Comparison of ENCODE assay signal across 11 mouse cellular contexts in the genomic region with DNA sequence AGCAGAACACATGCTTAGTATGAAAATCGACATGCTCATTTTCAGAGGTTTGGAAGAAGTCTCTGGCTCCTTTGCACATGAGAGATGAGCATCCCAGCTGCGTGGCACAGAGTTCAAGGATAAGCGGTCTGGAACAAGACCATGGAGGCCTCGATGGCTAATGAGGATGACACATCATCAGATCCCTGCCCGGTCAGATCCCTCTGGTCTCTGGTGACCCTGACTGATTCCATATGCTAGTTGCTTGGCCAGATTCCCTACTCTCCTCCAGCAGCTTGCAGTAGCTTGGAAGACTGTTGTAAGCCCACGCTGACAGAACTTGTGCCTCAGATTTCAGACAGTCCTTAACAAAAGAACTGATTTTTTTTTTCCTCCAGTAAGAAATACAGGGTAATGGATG. TPM values are rescaled to one million over a fixed set of nuclear protein-coding genes. Genes with fewer than 3 reads are reported as not detected.
A peak's percentile ranks its signal among the peaks of the same experiment; 100 is the strongest.
DNase-seq lines count a peak whose midpoint lies in the region; ATAC-seq lines count a peak whose summit lies in the region.
"Had no signal": no experiment of that assay in that cellular context is flagged by ENCODE, and none has a peak within 500 bp of the region (broad histone marks: within the 10 kb centered on the region; RNA-seq: fewer than 3 reads in every experiment).

No protein-coding gene starts in this region.

- H3K9me3 ChIP-seq in kidney, embryonic 15.5 days (replicated peaks), result no peaks in the 10 kb centered on the region

- no peak overlapping the region for H3K9ac ChIP-seq in kidney, embryonic 15.5 days

- DNase-seq in adrenal gland, adult 2 months, result peak; percentile 70
- no peak for DNase-seq in adrenal gland, postnatal 4 days (ENCODE audit: low spot score in 2 of 2)
- peak; percentile 56 to 63 for DNase-seq in kidney, postnatal 4 days
- DNase-seq in gastrocnemius, postnatal 25 days, result peak; percentile 56
- DNase-seq in lung, postnatal 4 days, result peak; percentile 77 to 88
- DNase-seq in spleen, postnatal 10 days (ENCODE audit: low spot score in 2 of 2), result no peak
- no peak for DNase-seq in c-Kit-positive CD71-positive TER-119-positive erythroid progenitor cells, embryonic 14.5 days (ENCODE audit: low spot score)
- DNase-seq: kidney, postnatal 25 days had no signal

- no peaks in the 10 kb centered on the region for H3K36me3 ChIP-seq in kidney, embryonic 15.5 days

- H3K4me2 ChIP-seq in kidney, embryonic 15.5 days, result no peak overlapping the region

- no peaks in the 10 kb centered on the region for H3K4me1 ChIP-seq in kidney, embryonic 15.5 days

- ATAC-seq in kidney, embryonic 15.5 days (replicated peaks; ENCODE audit: low FRiP score), result no peak

- H3K27me3 ChIP-seq in kidney, embryonic 15.5 days, result no peaks in the 10 kb centered on the region

- no peak overlapping the region for H3K27ac ChIP-seq in kidney, embryonic 15.5 days

- WGBS in kidney, embryonic 15.5 days, result 69% methylated on average over 6 of the region's 6 CpGs

- no peak overlapping the region for H3K4me3 ChIP-seq in kidney, embryonic 15.5 days (replicated peaks)

RNA-seq across cellular contexts. Expression of gene Fgg, which starts 26.7 kb away (rescaled TPM):
- 10 to 100 TPM in 1 of 2 experiments, under 1 TPM in 1; 0.38 to 10.9 TPM for total RNA-seq in adrenal gland, adult 2 months (2021)
- polyA plus RNA-seq in adrenal gland, adult 2 months (2012; rRNA removed), result 0.63 TPM in 1 of 2 replicates, not detected in the other
- 100 to 1,000 TPM in 1 of 2 experiments, 1 to 10 TPM in 1; 7.6 to 283 TPM for total RNA-seq in adrenal gland, postnatal 4 days (2021)
- 4.0 and 8.8 TPM in 2 replicates for polyA plus RNA-seq in kidney, embryonic 15.5 days (2015; fragmentation: Nextera tagmentation; extraction: Ambion mirVana)
- not detected for total RNA-seq in gastrocnemius, postnatal 25 days (2021)
- total RNA-seq: common myeloid progenitor, adult 5-6 weeks; neutrophil, adult 5-6 weeks had no signal

RNA-seq across cellular contexts. Expression of gene Fga, which starts 45.1 kb away (rescaled TPM):
- total RNA-seq in adrenal gland, adult 2 months (2021), result 10 to 100 TPM in 1 of 2 experiments, under 1 TPM in 1; 0.66 to 13.3 TPM
- polyA plus RNA-seq in adrenal gland, adult 2 months (2012; rRNA removed), result 0.12 TPM in 1 of 2 replicates, not detected in the other
- 100 to 1,000 TPM in 1 of 2 experiments, 1 to 10 TPM in 1; 8.3 to 344 TPM for total RNA-seq in adrenal gland, postnatal 4 days (2021)
- polyA plus RNA-seq in kidney, embryonic 15.5 days (2015; fragmentation: Nextera tagmentation; extraction: Ambion mirVana), result 5.5 and 12.2 TPM in 2 replicates
- total RNA-seq in gastrocnemius, postnatal 25 days (2021), result not detected
- total RNA-seq: common myeloid progenitor, adult 5-6 weeks; neutrophil, adult 5-6 weeks had no signal

Comparison
In these comparisons a context has a peak if more than half of its experiments do, and no peak if none do; other contexts are left out.
1. DNase-seq: peak in adrenal gland, adult 2 months (single experiment), kidney, postnatal 4 days (2 of 2), gastrocnemius, postnatal 25 days (single experiment) and lung, postnatal 4 days (2 of 2); none in adrenal gland, postnatal 4 days (0 of 2), spleen, postnatal 10 days (0 of 2) and c-Kit-positive CD71-positive TER-119-positive erythroid progenitor cells, embryonic 14.5 days (single experiment).